15 mouse cellular contexts compared by ENCODE assay signal in genomic region chr3:98044768-98045368, GRCm38 (mm10). TPM values are rescaled to one million over a fixed set of nuclear protein-coding genes. Genes with fewer than 3 reads are reported as not detected.
A peak's percentile ranks its signal among the peaks of the same experiment; 100 is the strongest.
DNase-seq lines count a peak whose midpoint lies in the region; ATAC-seq and TF ChIP-seq lines count a peak whose summit lies in the region.
"Had no signal": no experiment of that assay in that cellular context is flagged by ENCODE, and none has a peak within 500 bp of the region (broad histone marks: within the 10 kb centered on the region; RNA-seq: fewer than 3 reads in every experiment).

No protein-coding gene starts in this region.

- TF ChIP-seq CTCF in intestine, postnatal 0 days (IDR thresholded peaks at IDR 0.05; ENCODE audit: low read depth): no peak

- H3K27me3 ChIP-seq in intestine, embryonic 14.5 days (replicated peaks; ENCODE audit: control insufficient read depth, insufficient read depth, low read length): no peaks in the 10 kb centered on the region
- no peaks in the 10 kb centered on the region for H3K27me3 ChIP-seq in intestine, postnatal 0 days (replicated peaks; ENCODE audit: control insufficient read depth, insufficient read depth, low read length)
- no peaks in the 10 kb centered on the region for H3K27me3 ChIP-seq in intestine, embryonic 15.5 days (replicated peaks)
- no peaks in the 10 kb centered on the region for H3K27me3 ChIP-seq in myocyte (ENCODE audit: control insufficient read depth, insufficient read depth, insufficient read length)
- H3K27me3 ChIP-seq: embryonic facial prominence, embryonic 12.5 days had no signal

- peaks cover 49% of the 10 kb centered on the region for H3K4me1 ChIP-seq in intestine, embryonic 14.5 days (replicated peaks; ENCODE audit: control insufficient read depth, insufficient read depth, low read length)
- H3K4me1 ChIP-seq in intestine, postnatal 0 days (replicated peaks; ENCODE audit: control insufficient read depth, insufficient read depth, low read length): peaks cover 5% of the 10 kb centered on the region; the same call in 1 of the 2 replicates
- H3K4me1 ChIP-seq in intestine, embryonic 15.5 days (replicated peaks): peaks cover 33% of the 10 kb centered on the region

- peaks cover 91% of the 10 kb centered on the region for H3K79me2 ChIP-seq in myocyte (ENCODE audit: control insufficient read depth, insufficient read depth)

- no peak overlapping the region for H3ac ChIP-seq in myocyte (ENCODE audit: control insufficient read depth, insufficient read length)

- no peak overlapping the region for H3K4me3 ChIP-seq in intestine, embryonic 14.5 days (ENCODE audit: low read depth, low read length)
- no peak overlapping the region for H3K4me3 ChIP-seq in intestine, postnatal 0 days (ENCODE audit: low read depth, low read length)
- H3K4me3 ChIP-seq in intestine, embryonic 15.5 days (replicated peaks): no peak overlapping the region
- H3K4me3 ChIP-seq in myocyte: no peak overlapping the region
- H3K4me3 ChIP-seq: embryonic facial prominence, embryonic 12.5 days; left cerebral cortex, adult 2 months had no signal

- H3K27ac ChIP-seq in intestine, embryonic 14.5 days (ENCODE audit: low read depth): peak overlapping the region; percentile 81
- H3K27ac ChIP-seq in intestine, postnatal 0 days (ENCODE audit: low read depth, low read length): no peak overlapping the region
- H3K27ac ChIP-seq in intestine, embryonic 15.5 days: peak overlapping the region; percentile 46; the same call in 1 of the 2 replicates
- H3K27ac ChIP-seq: embryonic facial prominence, embryonic 12.5 days; left cerebral cortex, adult 2 months had no signal

- H3K36me3 ChIP-seq in intestine, embryonic 14.5 days (ENCODE audit: control insufficient read depth, insufficient read depth, low read length): no peaks in the 10 kb centered on the region
- no peaks in the 10 kb centered on the region for H3K36me3 ChIP-seq in intestine, postnatal 0 days (ENCODE audit: control insufficient read depth, insufficient read depth)
- H3K36me3 ChIP-seq in intestine, embryonic 15.5 days: no peaks in the 10 kb centered on the region
- no peaks in the 10 kb centered on the region for H3K36me3 ChIP-seq in myocyte (ENCODE audit: control insufficient read depth, insufficient read depth)
- H3K36me3 ChIP-seq: embryonic facial prominence, embryonic 12.5 days had no signal

- 68% methylated on average over 4 of the region's 4 CpGs for WGBS in intestine, embryonic 14.5 days
- 52% methylated on average over 4 of the region's 4 CpGs for WGBS in intestine, postnatal 0 days
- 59% methylated on average over 4 of the region's 4 CpGs for WGBS in intestine, embryonic 15.5 days

- TF ChIP-seq POLR2A in myocyte (IDR thresholded peaks at IDR 0.05; ENCODE audit: insufficient read length, low read depth): no peak

- no peak overlapping the region; the same call in 1 of the 2 replicates for H3K4me2 ChIP-seq in intestine, embryonic 14.5 days (ENCODE audit: low read length)
- no peak overlapping the region for H3K4me2 ChIP-seq in intestine, postnatal 0 days (replicated peaks; ENCODE audit: low read depth)
- H3K4me2 ChIP-seq in intestine, embryonic 15.5 days (replicated peaks): no peak overlapping the region
- peak overlapping the region; percentile 92 for H3K4me2 ChIP-seq in myocyte (ENCODE audit: low read depth)
- H3K4me2 ChIP-seq: embryonic facial prominence, embryonic 12.5 days had no signal

- ATAC-seq in intestine, embryonic 14.5 days (replicated peaks; ENCODE audit: low FRiP score, low TSS enrichment, low read depth): peak; percentile 51
- ATAC-seq in intestine, postnatal 0 days: no peak; the same call in 1 of the 2 replicates
- ATAC-seq in intestine, embryonic 15.5 days: peak; percentile 58
- ATAC-seq in megakaryocyte-erythroid progenitor cell, adult 5-6 weeks (replicated peaks; ENCODE audit: low FRiP score, low TSS enrichment, poor library complexity, severe bottlenecking): no peak
- ATAC-seq: forebrain, embryonic 16.5 days; hindbrain, postnatal 0 days had no signal

- no peak overlapping the region for H3K9ac ChIP-seq in intestine, embryonic 14.5 days (ENCODE audit: low read length)
- no peak overlapping the region for H3K9ac ChIP-seq in intestine, postnatal 0 days (ENCODE audit: low read depth, low read length)
- no peak overlapping the region for H3K9ac ChIP-seq in intestine, embryonic 15.5 days
- H3K9ac ChIP-seq: embryonic facial prominence, embryonic 12.5 days had no signal

- H3K9me3 ChIP-seq in intestine, embryonic 14.5 days (ENCODE audit: control insufficient read depth, low read length): 0 out of 2 replicates have a peak, but pooled peaks cover 3% of the 10 kb centered on the region
- H3K9me3 ChIP-seq in intestine, postnatal 0 days (ENCODE audit: control insufficient read depth): no peaks in the 10 kb centered on the region
- H3K9me3 ChIP-seq in intestine, embryonic 15.5 days: no peaks in the 10 kb centered on the region
- H3K9me3 ChIP-seq: embryonic facial prominence, embryonic 12.5 days had no signal

- DNase-seq in intestine, embryonic 14.5 days (ENCODE audit: low spot score): no peak
- DNase-seq in kidney, postnatal 14 days: peak; percentile 67
- DNase-seq in layer of hippocampus, adult 18-20 months (ENCODE audit: low spot score in 2 of 2): no peak
- no peak for DNase-seq in adipocyte (ENCODE audit: low spot score)
- DNase-seq: cerebellum, postnatal 10 days; gastrocnemius, postnatal 25 days; lung, postnatal 14 days had no signal

TF ChIP-seq in myocyte, 11 proteins besides CTCF, POLR2A, EP300 and RAD21:
- TF ChIP-seq MYOD1 (IDR thresholded peaks at IDR 0.05; ENCODE audit: control insufficient read depth in 1 of 3, insufficient read length in 2 of 3, low read depth in 2 of 3) (no peak), TCF3 (IDR thresholded peaks at IDR 0.05; ENCODE audit: insufficient read length, low read depth) (no peak), USF1 (IDR thresholded peaks at IDR 0.05; ENCODE audit: low read depth) (no peak), MYOG (IDR thresholded peaks at IDR 0.05; ENCODE audit: control insufficient read depth in 1 of 3, insufficient read depth in 1 of 3, insufficient read length in 2 of 3, low read depth in 2 of 3) (no peak), POLR2AphosphoS2 (IDR thresholded peaks at IDR 0.05; ENCODE audit: insufficient read length, low read depth) (no peak), CEBPB (IDR thresholded peaks at IDR 0.05; ENCODE audit: insufficient read depth, poor library complexity, severe bottlenecking) (no peak), TCF12 (IDR thresholded peaks at IDR 0.05; ENCODE audit: insufficient read depth, poor library complexity, severe bottlenecking) (no peak), MAX (IDR thresholded peaks at IDR 0.05; ENCODE audit: low read depth) (no peak), E2F4 (IDR thresholded peaks at IDR 0.05; ENCODE audit: insufficient read depth) (no peak), REST (IDR thresholded peaks at IDR 0.05; ENCODE audit: insufficient read depth, insufficient read length) (no peak), SRF (IDR thresholded peaks at IDR 0.05; ENCODE audit: control insufficient read depth, insufficient read length, low read depth) (no peak)
TF ChIP-seq in myocyte: peak in this region for 0.

RNA-seq across cellular contexts. Expression of gene Notch2, which starts 31.5 kb away (rescaled TPM):
- 30.0 and 30.8 TPM in 2 replicates for polyA plus RNA-seq in intestine, embryonic 14.5 days (2014; fragmentation: Nextera tagmentation; extraction: Ambion mirVana)
- polyA plus RNA-seq in intestine, postnatal 0 days (2015; fragmentation: Nextera tagmentation; extraction: Ambion mirVana): 4.9 and 5.1 TPM in 2 replicates
- polyA plus RNA-seq in intestine, embryonic 15.5 days (2015; fragmentation: Nextera tagmentation; extraction: Ambion mirVana): 15.8 and 17.9 TPM in 2 replicates
- polyA plus RNA-seq in myocyte (2012; fragmentation: generic; extraction: Trizol): 15.1 TPM
- 10 to 100 TPM; 21.4 to 22.8 TPM for total RNA-seq in layer of hippocampus, adult 18-20 months (2021)
- 36.0 and 55.9 TPM in 2 replicates for total RNA-seq in megakaryocyte-erythroid progenitor cell, adult 5-6 weeks (2014; fragmentation: Nextera tagmentation)
- 33.4 TPM in 2 replicates for total RNA-seq in megakaryocyte-erythroid progenitor cell, adult 5-6 weeks (2017)

Comparison
In these comparisons a context has a peak if more than half of its experiments do, and no peak if none do; other contexts are left out.
1. ATAC-seq: peak in intestine, embryonic 14.5 days (single experiment) and intestine, embryonic 15.5 days (single experiment); none in intestine, postnatal 0 days (single experiment) and megakaryocyte-erythroid progenitor cell, adult 5-6 weeks (single experiment).